31 mouse cellular contexts compared by ENCODE assay signal in the genomic region with DNA sequence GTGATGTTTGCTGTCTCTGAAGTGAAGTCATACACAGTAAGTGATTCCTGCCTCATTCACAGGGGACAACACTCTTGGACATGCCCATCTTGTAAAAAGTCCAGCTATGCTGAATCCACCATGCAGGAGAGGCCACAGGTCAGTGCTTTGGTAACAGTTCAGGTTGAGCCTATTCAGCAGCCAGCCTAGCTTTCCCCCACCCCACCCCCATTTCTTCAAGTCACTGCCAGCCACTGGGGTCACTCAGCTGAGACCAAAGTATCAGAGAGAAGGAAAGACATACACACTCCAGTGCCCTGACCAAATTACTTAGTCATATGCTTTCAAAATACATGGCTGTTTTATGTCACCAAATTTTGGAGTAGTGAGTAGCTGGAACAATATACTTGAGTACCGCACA. TPM values are rescaled to one million over a fixed set of nuclear protein-coding genes. Genes with fewer than 3 reads are reported as not detected.
A peak's percentile ranks its signal among the peaks of the same experiment; 100 is the strongest.
DNase-seq lines count a peak whose midpoint lies in the region; ATAC-seq and TF ChIP-seq lines count a peak whose summit lies in the region.
"Had no signal": no experiment of that assay in that cellular context is flagged by ENCODE, and none has a peak within 500 bp of the region (broad histone marks: within the 10 kb centered on the region; RNA-seq: fewer than 3 reads in every experiment).

No protein-coding gene starts in this region.

- ATAC-seq in kidney, embryonic 15.5 days (replicated peaks; ENCODE audit: low FRiP score), result no peak
- ATAC-seq in kidney, embryonic 16.5 days (ENCODE audit: low FRiP score, low TSS enrichment), result 0 out of 2 replicates have a peak, but pooled peaks have one; percentile 57
- ATAC-seq: forebrain, postnatal 0 days; intestine, postnatal 0 days; midbrain, embryonic 15.5 days had no signal

- no peak overlapping the region for H3K27ac ChIP-seq in kidney, adult 2 months (ENCODE audit: insufficient read depth, low read depth, low read length)
- no peak overlapping the region for H3K27ac ChIP-seq in kidney, embryonic 15.5 days
- no peak overlapping the region for H3K27ac ChIP-seq in kidney, embryonic 16.5 days (ENCODE audit: low read length)
- H3K27ac ChIP-seq: heart, adult 2 months; hindbrain, embryonic 14.5 days; layer of hippocampus, adult 2 months; left cerebral cortex, adult 2 months; liver, embryonic 14.5 days; midbrain, embryonic 10.5 days; midbrain, embryonic 15.5 days; stomach, embryonic 15.5 days had no signal

- WGBS in kidney, adult 2 months, result 66% methylated on average over 1 of the region's 1 CpGs
- WGBS in kidney, embryonic 15.5 days, result 68% methylated on average over 1 of the region's 1 CpGs
- whole genome bisulfite sequencing in kidney, embryonic 16.5 days, result 68% methylated on average over 1 of the region's 1 CpGs
- 81% methylated on average over 1 of the region's 1 CpGs for WGBS in lung, adult 2 months

- no peaks in the 10 kb centered on the region for H3K36me3 ChIP-seq in kidney, adult 2 months (ENCODE audit: control insufficient read depth, insufficient read depth, low read length)
- no peaks in the 10 kb centered on the region for H3K36me3 ChIP-seq in kidney, embryonic 15.5 days
- no peaks in the 10 kb centered on the region for H3K36me3 ChIP-seq in kidney, embryonic 16.5 days (ENCODE audit: insufficient read depth, low read length)
- H3K36me3 ChIP-seq: heart, embryonic 12.5 days; midbrain, embryonic 10.5 days; midbrain, embryonic 15.5 days; stomach, embryonic 15.5 days had no signal

- no peak overlapping the region for H3K9ac ChIP-seq in kidney, embryonic 15.5 days
- H3K9ac ChIP-seq in kidney, embryonic 16.5 days (replicated peaks; ENCODE audit: low read length), result no peak overlapping the region
- H3K9ac ChIP-seq: forebrain, postnatal 0 days; heart, embryonic 12.5 days; hindbrain, embryonic 14.5 days; liver, embryonic 14.5 days; lung, embryonic 14.5 days; midbrain, embryonic 15.5 days; stomach, embryonic 15.5 days had no signal

- TF ChIP-seq POLR2A in kidney, adult 2 months (IDR thresholded peaks at IDR 0.05; ENCODE audit: low read depth, low read length), result no peak
- no peak for TF ChIP-seq POLR2A in lung, adult 2 months (IDR thresholded peaks at IDR 0.05; ENCODE audit: borderline replicate concordance, extremely low read depth, low read depth, low read length)

- no peak overlapping the region for H3K4me2 ChIP-seq in kidney, embryonic 15.5 days
- H3K4me2 ChIP-seq in kidney, embryonic 16.5 days (replicated peaks; ENCODE audit: low read depth, low read length), result no peak overlapping the region
- H3K4me2 ChIP-seq: heart, embryonic 12.5 days; hindbrain, embryonic 14.5 days; lung, embryonic 14.5 days; midbrain, embryonic 15.5 days; stomach, embryonic 15.5 days had no signal

- no peak for TF ChIP-seq CTCF in kidney, adult 2 months (conservative IDR thresholded peaks at IDR 0.05; ENCODE audit: insufficient read depth, insufficient read length, low read depth, low read length)
- no peak for TF ChIP-seq CTCF in lung, adult 2 months (IDR thresholded peaks at IDR 0.05; ENCODE audit: insufficient read depth, low read length)

- H3K4me3 ChIP-seq in kidney, adult 2 months (ENCODE audit: insufficient read depth, low read depth, low read length), result no peak overlapping the region
- no peak overlapping the region for H3K4me3 ChIP-seq in kidney, embryonic 15.5 days (replicated peaks)
- no peak overlapping the region for H3K4me3 ChIP-seq in kidney, embryonic 16.5 days (ENCODE audit: low read length)
- H3K4me3 ChIP-seq in lung, adult 2 months (replicated peaks; ENCODE audit: extremely low read depth, low read depth, low read length), result no peak overlapping the region
- H3K4me3 ChIP-seq: erythroblast, embryonic 14.5 days; heart, adult 2 months; heart, embryonic 12.5 days; layer of hippocampus, adult 2 months; left cerebral cortex, adult 2 months; midbrain, embryonic 10.5 days; midbrain, embryonic 15.5 days; stomach, embryonic 15.5 days had no signal

- DNase-seq in kidney, adult 2 months, result peak; percentile 55
- DNase-seq in kidney, postnatal 4 days, result peak; percentile 15 to 47
- no peak for DNase-seq in adrenal gland, postnatal 10 days
- no peak for DNase-seq in lung, adult 2 months
- DNase-seq in cerebellum, adult 8-10 months, result no peak
- DNase-seq: adrenal gland, postnatal 14 days; cerebellum, adult 11-12 months; cerebellum, postnatal 10 days; forebrain, postnatal 0 days; heart, adult 2 months; heart, postnatal 4 days; liver; lung, embryonic 14.5 days; lung, postnatal 14 days; right cerebral cortex, postnatal 25 days; thymus, postnatal 25 days had no signal

- no peaks in the 10 kb centered on the region for H3K27me3 ChIP-seq in kidney, adult 2 months (replicated peaks; ENCODE audit: control insufficient read depth, insufficient read depth, low read length)
- no peaks in the 10 kb centered on the region for H3K27me3 ChIP-seq in kidney, embryonic 15.5 days
- no peaks in the 10 kb centered on the region for H3K27me3 ChIP-seq in kidney, embryonic 16.5 days (ENCODE audit: insufficient read depth, low read length)
- H3K27me3 ChIP-seq: midbrain, embryonic 15.5 days; stomach, embryonic 15.5 days had no signal

- no peaks in the 10 kb centered on the region for H3K9me3 ChIP-seq in kidney, embryonic 15.5 days (replicated peaks)
- no peaks in the 10 kb centered on the region for H3K9me3 ChIP-seq in kidney, embryonic 16.5 days (ENCODE audit: low read length)
- H3K9me3 ChIP-seq: heart, embryonic 12.5 days; midbrain, embryonic 10.5 days; midbrain, embryonic 15.5 days; stomach, embryonic 15.5 days had no signal

- H3K4me1 ChIP-seq in kidney, adult 2 months (ENCODE audit: control insufficient read depth, insufficient read depth, low read length), result peaks cover 12% of the 10 kb centered on the region
- H3K4me1 ChIP-seq in kidney, embryonic 15.5 days, result peaks cover 27% of the 10 kb centered on the region
- peaks cover 4% of the 10 kb centered on the region; the same call in 1 of the 2 replicates for H3K4me1 ChIP-seq in kidney, embryonic 16.5 days (ENCODE audit: insufficient read depth, low read length)
- H3K4me1 ChIP-seq in lung, adult 2 months (ENCODE audit: control insufficient read depth, insufficient read depth, low read length), result no peaks in the 10 kb centered on the region; the same call in 1 of the 2 replicates

RNA-seq across cellular contexts. Expression of a gene that starts 21.5 kb away (rescaled TPM):
- polyA plus RNA-seq in kidney, adult 2 months (2012; rRNA removed), result 0.29 and 1.1 TPM in 2 replicates
- polyA plus RNA-seq in kidney, embryonic 15.5 days (2015; fragmentation: Nextera tagmentation; extraction: Ambion mirVana), result 78.1 and 79.9 TPM in 2 replicates
- polyA plus RNA-seq in kidney, embryonic 16.5 days (2015; fragmentation: Nextera tagmentation; extraction: Ambion mirVana), result 53.8 and 62.5 TPM in 2 replicates
- 1 to 10 TPM; 3.9 to 5.9 TPM for total RNA-seq in adrenal gland, postnatal 10 days (2021)
- polyA plus RNA-seq in lung, adult 2 months (2012; rRNA removed), result 3.8 and 6.5 TPM in 2 replicates
- total RNA-seq: common myeloid progenitor, adult 5-6 weeks; heart, adult 2 months; megakaryocyte progenitor cell, adult 5-6 weeks; neutrophil, adult 5-6 weeks had no signal
- polyA plus RNA-seq: erythroblast, embryonic 14.5 days; heart, adult 2 months had no signal

RNA-seq across cellular contexts. Expression of a gene that starts 51.8 kb away (rescaled TPM):
- polyA plus RNA-seq in kidney, adult 2 months (2012; rRNA removed), result 43.0 and 51.9 TPM in 2 replicates
- 151 and 160 TPM in 2 replicates for polyA plus RNA-seq in kidney, embryonic 15.5 days (2015; fragmentation: Nextera tagmentation; extraction: Ambion mirVana)
- polyA plus RNA-seq in kidney, embryonic 16.5 days (2015; fragmentation: Nextera tagmentation; extraction: Ambion mirVana), result 149 and 153 TPM in 2 replicates
- total RNA-seq in adrenal gland, postnatal 10 days (2021), result 10 to 100 TPM; 74.9 to 78.8 TPM
- 21.8 and 32.1 TPM in 2 replicates for polyA plus RNA-seq in lung, adult 2 months (2012; rRNA removed)

Comparison
In these comparisons a context has a peak if more than half of its experiments do, and no peak if none do; other contexts are left out.
1. DNase-seq: peak in kidney, adult 2 months (single experiment) and kidney, postnatal 4 days (2 of 2); none in adrenal gland, postnatal 10 days (single experiment), lung, adult 2 months (single experiment) and cerebellum, adult 8-10 months (single experiment).